Mouse (Mus musculus) limb, embryonic 11.5 days (tissue): ENCODE results near the gene Slc7a1. TPM values are rescaled to one million over a fixed set of nuclear protein-coding genes. Genes with fewer than 3 reads are reported as not detected.

Experiments used
- ATAC-seq: fragments of 200-750 bp; cut with Nextera tagmentation; 2 replicates; pipeline ENCODE4 v1.8.0; 2017; ENCODE audit warnings: low read depth; ENCODE audit not compliant: insufficient number of reproducible peaks, low FRiP score, low TSS enrichment
- DNase-seq: peaks from one replicate; pipeline ENCODE4 v3.0.0-alpha.2; 2015; ENCODE audit warnings: low spot score
- H3K27ac ChIP-seq: fragments of 300-500 bp; sonication (generic); replicated peaks from 2 replicates; pipeline ENCODE4 v1.5.1; 2014; ENCODE audit warnings: low read depth, mild to moderate bottlenecking, low read length
- H3K27me3 ChIP-seq: fragments of 300-500 bp; sonication (generic); 2 replicates; pipeline ENCODE4 v1.6.1; 2014; ENCODE audit warnings: mild to moderate bottlenecking, low read length, mixed read lengths; ENCODE audit not compliant: control insufficient read depth, insufficient read depth
- H3K36me3 ChIP-seq: fragments of 300-500 bp; sonication (generic); 2 replicates; pipeline ENCODE4 v1.6.1; 2014; ENCODE audit warnings: mild to moderate bottlenecking, low read length, moderate library complexity, mixed read lengths; ENCODE audit not compliant: control insufficient read depth, insufficient read depth
- H3K4me1 ChIP-seq: fragments of 300-500 bp; sonication (generic); 2 replicates; pipeline ENCODE4 v1.6.1; 2014; ENCODE audit warnings: low read length, mixed read lengths; ENCODE audit not compliant: control insufficient read depth, insufficient read depth
- H3K4me2 ChIP-seq: fragments of 300-500 bp; sonication (generic); 2 replicates; pipeline ENCODE4 v1.6.1; 2014; ENCODE audit warnings: low read depth, mild to moderate bottlenecking, moderate library complexity; ENCODE audit not compliant: severe bottlenecking
- H3K4me3 ChIP-seq: fragments of 300-500 bp; sonication (generic); 2 replicates; pipeline ENCODE4 v1.5.1; 2014; ENCODE audit warnings: low read depth, low read length
- H3K9ac ChIP-seq: fragments of 300-500 bp; sonication (generic); 2 replicates; pipeline ENCODE4 v1.6.1; 2014; ENCODE audit warnings: mild to moderate bottlenecking, low read length
- H3K9me3 ChIP-seq: fragments of 300-500 bp; sonication (generic); 2 replicates; pipeline ENCODE4 v1.6.1; 2016; ENCODE audit warnings: low read length; ENCODE audit not compliant: control insufficient read depth
- WGBS: fragments of 180-500 bp; shearing (Covaris S2); extraction: QIAGEN DNeasy Blood & Tissue Kit; methylation state at CpG from one replicate; pipeline ENCODE4 v1.1.7; 2014; 5-methylcytosine and 5-hydroxymethylcytosine counted together
- polyA plus RNA-seq: library from polyadenylated mRNA; unstranded; fragments of >200 nt; fragmentation: Nextera tagmentation; extraction: Ambion mirVana; gene quantifications from 2 replicates; pipeline ENCODE4 v1.2.1, GENCODE M21; 2014

Gene Slc7a1
- polyA plus RNA-seq, 1 experiment from 2014 or later, result 16.4 TPM

- no peak overlapping the region for H3K9ac ChIP-seq
- 89% methylated on average over 2 of the region's 2 CpGs for WGBS
Measured at GRCm38 (mm10) chr5:148387820-148388219, 11.9 kb downstream of the Slc7a1 start.

DNA sequence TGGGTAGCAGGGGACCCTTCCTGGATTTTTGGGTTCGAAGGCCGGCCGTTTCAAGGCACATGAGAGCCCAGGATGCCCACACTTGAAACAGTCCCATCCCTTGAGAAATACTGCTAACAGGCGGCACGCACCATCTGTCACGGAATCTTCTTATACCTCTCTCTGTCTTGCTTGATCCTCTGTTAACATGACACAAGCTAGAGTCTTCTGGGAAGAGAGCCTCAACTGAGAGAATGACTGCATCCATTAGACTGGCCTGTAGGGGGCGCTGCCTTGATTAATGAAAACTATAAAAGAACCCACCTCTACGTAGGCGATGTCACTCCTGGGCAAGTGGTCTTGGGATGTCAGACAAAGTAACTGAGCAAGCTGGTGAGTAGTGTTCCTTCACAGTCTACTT is 13.2 kb downstream of the Slc7a1 start:
- Histone ChIP-seq H3K9ac (no peak overlapping the region), H3K27me3 (no peaks in the 10 kb centered on the region), H3K4me1 (no peaks in the 10 kb centered on the region), H3K4me3 (no peak overlapping the region), H3K27ac (no peak overlapping the region), H3K4me2 (no peak overlapping the region), H3K9me3 (no peaks in the 10 kb centered on the region), H3K36me3 (no peaks in the 10 kb centered on the region)
- WGBS, result 85% methylated on average over 9 of the region's 9 CpGs
- no peak for ATAC-seq
- DNase-seq, result no peak

More at GRCm38 (mm10) chr5:148387820-148388219, 11.9 kb downstream of the Slc7a1 start:
- no peak overlapping the region for H3K4me3 ChIP-seq
- DNase-seq (no peak), ATAC-seq (no peak)
- no peaks in the 10 kb centered on the region for H3K36me3 ChIP-seq
- no peaks in the 10 kb centered on the region for H3K4me1 ChIP-seq
- H3K9me3 ChIP-seq, result no peaks in the 10 kb centered on the region
- H3K27me3 ChIP-seq, result no peaks in the 10 kb centered on the region
- H3K27ac ChIP-seq, result no peak overlapping the region
- H3K4me2 ChIP-seq, result no peak overlapping the region

- no peaks in the 10 kb centered on the region for H3K4me1 ChIP-seq
- H3K9ac ChIP-seq, result no peak overlapping the region
- ATAC-seq (no peak), DNase-seq (no peak)
- H3K27me3 ChIP-seq, result no peaks in the 10 kb centered on the region
- H3K4me3 ChIP-seq, result no peak overlapping the region
- H3K36me3 ChIP-seq, result no peaks in the 10 kb centered on the region
- H3K9me3 ChIP-seq, result no peaks in the 10 kb centered on the region
- no peak overlapping the region for H3K27ac ChIP-seq
- 88% methylated on average over 9 of the region's 9 CpGs for WGBS
- no peak overlapping the region for H3K4me2 ChIP-seq
Measured at GRCm38 (mm10) chr5:148384501-148385055, 15.1 kb downstream of the Slc7a1 start.

DNA sequence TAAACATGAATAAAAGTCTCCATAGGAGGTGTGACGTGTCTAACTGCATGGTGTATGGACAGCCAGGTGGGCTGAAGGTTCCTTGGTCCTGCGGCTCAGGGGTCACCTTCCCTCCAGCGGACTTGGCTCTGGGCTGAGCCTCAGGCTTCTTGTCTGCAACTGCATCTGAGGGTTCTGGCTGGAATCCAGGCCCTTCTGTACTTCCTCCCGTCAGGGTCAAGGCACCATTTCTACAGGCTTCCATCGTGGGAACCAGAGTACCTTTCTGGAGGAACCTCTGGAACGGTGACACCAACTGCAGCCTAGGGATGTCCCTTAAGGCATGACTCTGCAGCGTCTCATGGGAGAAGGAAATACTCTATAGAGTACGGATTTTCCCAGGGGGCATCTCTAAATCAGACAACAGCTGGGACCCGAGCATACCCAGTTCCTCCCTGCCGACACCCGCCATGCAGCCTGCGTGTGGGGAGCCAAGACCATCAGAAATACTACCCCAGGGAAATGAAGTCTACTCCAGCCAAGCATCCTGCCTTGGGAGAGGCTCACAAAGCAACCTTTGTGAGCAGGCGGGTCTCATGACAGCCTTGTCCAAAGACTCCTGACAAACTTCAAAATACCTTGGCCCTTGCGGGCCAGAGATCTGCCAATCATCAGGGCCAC is 15.7 kb downstream of the Slc7a1 start:
- H3K27me3 ChIP-seq, result no peaks in the 10 kb centered on the region
- H3K27ac ChIP-seq, result no peak overlapping the region
- no peaks in the 10 kb centered on the region for H3K9me3 ChIP-seq
- ATAC-seq (no peak), DNase-seq (no peak)
- 89% methylated on average over 14 of the region's 14 CpGs for WGBS
- no peak overlapping the region for H3K4me3 ChIP-seq
- H3K4me2 ChIP-seq, result no peak overlapping the region
- no peaks in the 10 kb centered on the region for H3K36me3 ChIP-seq
- H3K9ac ChIP-seq, result no peak overlapping the region
- no peaks in the 10 kb centered on the region for H3K4me1 ChIP-seq

DNA sequence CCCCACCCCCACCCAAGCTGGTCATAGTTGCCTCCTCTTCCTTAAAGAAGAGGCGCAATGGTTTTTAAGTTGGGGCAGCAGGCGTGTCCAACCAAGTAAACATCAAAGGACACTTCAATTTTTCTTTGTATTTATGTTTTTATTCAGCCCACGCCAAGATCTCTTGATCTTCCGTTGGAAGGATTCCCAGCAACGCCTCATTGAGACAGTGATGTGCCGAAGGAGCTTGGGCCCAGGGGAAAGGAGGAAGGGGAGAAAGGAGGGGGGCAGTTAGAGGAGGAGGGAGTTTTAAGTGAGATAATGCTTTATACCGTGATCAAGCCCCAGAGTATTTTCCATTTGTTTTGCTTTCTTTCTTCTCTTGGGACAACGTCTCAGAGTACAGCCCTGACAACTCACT is 18.6 kb downstream of the Slc7a1 start:
- H3K27ac ChIP-seq, result no peak overlapping the region
- no peak overlapping the region for H3K4me3 ChIP-seq
- ATAC-seq (no peak), DNase-seq (no peak)
- no peaks in the 10 kb centered on the region for H3K4me1 ChIP-seq
- H3K9ac ChIP-seq, result no peak overlapping the region
- no peaks in the 10 kb centered on the region for H3K36me3 ChIP-seq
- 88% methylated on average over 8 of the region's 8 CpGs for WGBS
- no peaks in the 10 kb centered on the region for H3K9me3 ChIP-seq
- no peak overlapping the region for H3K4me2 ChIP-seq
- H3K27me3 ChIP-seq, result no peaks in the 10 kb centered on the region

- Histone ChIP-seq H3K9ac (no peak overlapping the region), H3K4me3 (no peak overlapping the region), H3K36me3 (no peaks in the 10 kb centered on the region), H3K4me2 (no peak overlapping the region), H3K4me1 (no peaks in the 10 kb centered on the region), H3K27me3 (no peaks in the 10 kb centered on the region), H3K27ac (no peak overlapping the region), H3K9me3 (no peaks in the 10 kb centered on the region)
- no peak for DNase-seq
- WGBS, result 90% methylated on average over 6 of the region's 6 CpGs
- ATAC-seq, result no peak
Measured at GRCm38 (mm10) chr5:148380246-148380504, 19.5 kb downstream of the Slc7a1 start.

- ATAC-seq (no peak), DNase-seq (no peak)
- WGBS, result 89% methylated on average over 17 of the region's 17 CpGs
- no peak overlapping the region for H3K9ac ChIP-seq
- no peak overlapping the region for H3K27ac ChIP-seq
- no peaks in the 10 kb centered on the region for H3K27me3 ChIP-seq
- no peaks in the 10 kb centered on the region for H3K36me3 ChIP-seq
- no peaks in the 10 kb centered on the region for H3K9me3 ChIP-seq
- no peak overlapping the region for H3K4me2 ChIP-seq
- H3K4me1 ChIP-seq, result no peaks in the 10 kb centered on the region
- no peak overlapping the region for H3K4me3 ChIP-seq
Measured at GRCm38 (mm10) chr5:148379455-148380245, 20.1 kb downstream of the Slc7a1 start.

DNA sequence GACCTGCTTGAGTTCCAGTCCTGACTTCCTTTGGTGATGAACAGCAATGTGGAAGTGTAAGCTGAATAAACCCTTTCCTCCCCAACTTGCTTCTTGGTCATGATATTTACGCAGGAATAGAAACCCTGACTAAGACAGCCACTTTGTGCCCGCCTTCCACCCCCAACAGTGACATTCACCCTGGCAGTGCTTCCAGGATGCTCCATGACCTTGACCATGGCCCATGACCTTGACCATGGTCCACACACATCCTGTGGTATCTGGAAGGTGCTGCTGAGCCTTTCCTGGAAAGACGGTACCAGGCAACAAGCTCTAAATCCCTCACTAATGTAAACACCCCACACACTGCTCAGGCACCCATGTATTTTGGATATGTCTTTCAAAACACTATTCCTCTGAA is 21.0 kb downstream of the Slc7a1 start:
- Histone ChIP-seq H3K27ac (no peak overlapping the region), H3K27me3 (no peaks in the 10 kb centered on the region), H3K9ac (no peak overlapping the region), H3K4me1 (no peaks in the 10 kb centered on the region), H3K36me3 (no peaks in the 10 kb centered on the region), H3K4me3 (no peak overlapping the region), H3K4me2 (no peak overlapping the region), H3K9me3 (no peaks in the 10 kb centered on the region)
- ATAC-seq (no peak), DNase-seq (no peak)
- WGBS, result 91% methylated on average over 3 of the region's 3 CpGs
